Mouse (Mus musculus): ENCODE measurements around the gene Tcn2.
A peak's percentile ranks its signal among the peaks of the same experiment; 100 is the strongest.

The Tcn2 gene

GRCm38 (mm10) chr11:3894406-3895281 lies 37.3 kb downstream of the Tcn2 start, which contains the start of the genes 4921536K21Rik and Dusp18:
4921536K21Rik (minus strand) TSS chr11:3895098.
Dusp18 (plus strand) TSS chr11:3895240.
- peak; percentile 94 for DNase-seq (ENCODE audit: low read depth, low spot score)

GRCm38 (mm10) chr11:3893970-3894369 lies 38.0 kb downstream of the Tcn2 start:
- no peak for DNase-seq (ENCODE audit: low read depth, low spot score)

GRCm38 (mm10) chr11:3887331-3887730 lies 44.6 kb downstream of the Tcn2 start:
- DNase-seq (ENCODE audit: low read depth, low spot score), result no peak

GRCm38 (mm10) chr11:3883711-3884110 lies 48.2 kb downstream of the Tcn2 start:
- DNase-seq (ENCODE audit: low read depth, low spot score), result no peak

GRCm38 (mm10) chr11:3879836-3880235 lies 52.1 kb downstream of the Tcn2 start:
- DNase-seq (ENCODE audit: low read depth, low spot score), result peak; percentile 77

- DNase-seq (ENCODE audit: low read depth, low spot score), result no peak
Observed at GRCm38 (mm10) chr11:3878660-3879059, 53.3 kb downstream of the Tcn2 start.

- no peak for DNase-seq (ENCODE audit: low read depth, low spot score)
Observed at GRCm38 (mm10) chr11:3876419-3876818, 55.5 kb downstream of the Tcn2 start.
